Mouse (Mus musculus) limb, embryonic 15.5 days (tissue): Measurements from ENCODE around the gene Morc1. TPM values are rescaled to one million over a fixed set of nuclear protein-coding genes. Genes with fewer than 3 reads are reported as not detected.

Experiments used
- ATAC-seq: fragments of 200-750 bp; cut with Nextera tagmentation; 2 replicates; pipeline ENCODE4 v1.8.0; 2017; ENCODE audit warnings: low read depth, moderate TSS enrichment; ENCODE audit not compliant: insufficient number of reproducible peaks, low FRiP score, low TSS enrichment
- H3K27ac ChIP-seq: fragments of 300-500 bp; sonication (generic); 2 replicates; pipeline ENCODE4 v1.5.1; 2015; ENCODE audit warnings: moderate library complexity, mild to moderate bottlenecking, inconsistent platforms
- H3K27me3 ChIP-seq: fragments of 300-500 bp; sonication (generic); 2 replicates; pipeline ENCODE4 v1.6.1; 2015; ENCODE audit warnings: inconsistent platforms
- H3K36me3 ChIP-seq: fragments of 300-500 bp; sonication (generic); 2 replicates; pipeline ENCODE4 v1.6.1; 2015; ENCODE audit warnings: inconsistent platforms
- H3K4me1 ChIP-seq: fragments of 300-500 bp; sonication (generic); 2 replicates; pipeline ENCODE4 v1.6.1; 2015; ENCODE audit warnings: inconsistent platforms
- H3K4me2 ChIP-seq: fragments of 300-500 bp; sonication (generic); 2 replicates; pipeline ENCODE4 v1.6.1; 2015; ENCODE audit warnings: mild to moderate bottlenecking, inconsistent platforms
- H3K4me3 ChIP-seq: fragments of 300-500 bp; sonication (generic); 2 replicates; pipeline ENCODE4 v1.5.1; 2015; ENCODE audit warnings: mild to moderate bottlenecking, inconsistent platforms
- H3K9ac ChIP-seq: fragments of 300-500 bp; sonication (generic); 2 replicates; pipeline ENCODE4 v1.6.1; 2015; ENCODE audit warnings: inconsistent platforms
- H3K9me3 ChIP-seq: fragments of 300-500 bp; sonication (generic); 2 replicates; pipeline ENCODE4 v1.6.1; 2016; ENCODE audit warnings: inconsistent platforms
- WGBS: fragments of 180-500 bp; shearing (Covaris S2); methylation state at CpG from one replicate; pipeline ENCODE4 v1.1.7; 2015; 5-methylcytosine and 5-hydroxymethylcytosine counted together
- polyA plus RNA-seq: library from polyadenylated mRNA; unstranded; fragments of >200 nt; fragmentation: Nextera tagmentation; extraction: Ambion mirVana; gene quantifications from 2 replicates; pipeline ENCODE4 v1.2.1, GENCODE M21; 2015

Gene Morc1
- polyA plus RNA-seq, 1 experiment from 2014 or later: 0.18 TPM

- WGBS: 76% methylated on average over 3 of the region's 3 CpGs
- ATAC-seq: no peak
- Histone ChIP-seq H3K27ac (no peak overlapping the region), H3K4me3 (no peak overlapping the region), H3K4me2 (no peak overlapping the region), H3K27me3 (no peaks in the 10 kb centered on the region), H3K9me3 (no peaks in the 10 kb centered on the region), H3K36me3 (no peaks in the 10 kb centered on the region), H3K4me1 (no peaks in the 10 kb centered on the region), H3K9ac (no peak overlapping the region)
Measured at GRCm38 (mm10) chr16:48608224-48608623, 177.2 kb downstream of the Morc1 start.

GRCm38 (mm10) chr16:48610866-48611265 is 179.8 kb downstream of the Morc1 start:
- no peaks in the 10 kb centered on the region for H3K27me3 ChIP-seq
- no peak overlapping the region for H3K4me3 ChIP-seq
- ATAC-seq: no peak
- H3K9ac ChIP-seq: no peak overlapping the region
- no peaks in the 10 kb centered on the region for H3K36me3 ChIP-seq
- H3K4me2 ChIP-seq: no peak overlapping the region
- 53% methylated on average over 1 of the region's 1 CpGs for WGBS
- no peaks in the 10 kb centered on the region for H3K9me3 ChIP-seq
- no peaks in the 10 kb centered on the region for H3K4me1 ChIP-seq
- H3K27ac ChIP-seq: no peak overlapping the region

DNA sequence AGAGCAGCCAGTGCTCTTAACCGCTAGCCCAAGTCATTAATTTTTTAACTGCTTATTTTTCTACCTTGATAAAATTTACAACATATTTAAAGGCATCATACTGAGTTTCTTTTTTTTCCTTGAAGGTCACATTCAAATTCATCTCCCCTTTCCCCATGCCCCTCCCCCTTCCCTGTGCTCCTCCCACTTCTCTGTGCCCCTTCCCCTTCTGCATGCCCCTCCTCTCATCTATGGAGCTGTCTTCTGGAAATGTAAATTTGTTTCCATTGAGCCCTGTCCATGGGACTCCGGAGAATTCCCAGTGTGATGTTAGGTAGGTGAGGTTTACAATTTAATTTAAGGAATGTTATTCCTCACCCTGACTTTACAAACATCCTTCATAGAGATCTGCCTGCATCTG is 180.4 kb downstream of the Morc1 start:
- H3K27ac ChIP-seq: no peak overlapping the region
- 80% methylated on average over 2 of the region's 2 CpGs for WGBS
- H3K4me1 ChIP-seq: no peaks in the 10 kb centered on the region
- H3K9ac ChIP-seq: no peak overlapping the region
- H3K27me3 ChIP-seq: no peaks in the 10 kb centered on the region
- H3K4me2 ChIP-seq: no peak overlapping the region
- H3K9me3 ChIP-seq: no peaks in the 10 kb centered on the region
- H3K36me3 ChIP-seq: no peaks in the 10 kb centered on the region
- no peak for ATAC-seq
- H3K4me3 ChIP-seq: no peak overlapping the region

GRCm38 (mm10) chr16:48613783-48614182 is 182.7 kb downstream of the Morc1 start:
- 24% methylated on average over 1 of the region's 1 CpGs for WGBS
- Histone ChIP-seq H3K4me3 (no peak overlapping the region), H3K4me1 (no peaks in the 10 kb centered on the region), H3K27ac (no peak overlapping the region), H3K36me3 (no peaks in the 10 kb centered on the region), H3K27me3 (no peaks in the 10 kb centered on the region), H3K9ac (no peak overlapping the region), H3K4me2 (no peak overlapping the region), H3K9me3 (no peaks in the 10 kb centered on the region)
- no peak for ATAC-seq

- Histone ChIP-seq H3K27me3 (no peaks in the 10 kb centered on the region), H3K27ac (no peak overlapping the region), H3K9ac (no peak overlapping the region), H3K4me3 (no peak overlapping the region), H3K4me2 (no peak overlapping the region), H3K9me3 (no peaks in the 10 kb centered on the region), H3K4me1 (no peaks in the 10 kb centered on the region), H3K36me3 (no peaks in the 10 kb centered on the region)
- WGBS: 28% methylated on average over 8 of the region's 8 CpGs
- ATAC-seq: no peak
Measured at GRCm38 (mm10) chr16:48620510-48620909, 189.5 kb downstream of the Morc1 start.

DNA sequence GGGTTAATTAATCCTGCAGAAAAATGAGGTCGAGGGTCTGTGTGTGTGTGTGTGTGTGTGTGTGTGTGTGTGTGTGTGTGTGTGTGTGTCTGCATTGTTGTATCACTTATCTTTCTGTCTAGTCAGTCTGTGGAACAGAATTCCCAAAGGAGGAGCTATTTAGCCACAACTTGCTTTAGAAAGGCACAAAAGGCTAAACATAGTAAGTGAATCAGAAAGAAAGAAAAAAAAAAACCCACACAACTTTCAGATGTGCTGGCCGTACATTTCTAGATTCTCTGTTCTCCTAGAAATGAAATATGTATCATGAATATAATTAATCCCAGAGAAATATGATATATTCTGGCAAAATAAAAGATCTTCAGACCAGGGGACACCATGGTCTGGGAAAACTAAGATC is 190.0 kb downstream of the Morc1 start:
- Histone ChIP-seq H3K4me3 (no peak overlapping the region), H3K4me1 (no peaks in the 10 kb centered on the region)
- 11% methylated on average over 2 of the region's 2 CpGs for WGBS

DNA sequence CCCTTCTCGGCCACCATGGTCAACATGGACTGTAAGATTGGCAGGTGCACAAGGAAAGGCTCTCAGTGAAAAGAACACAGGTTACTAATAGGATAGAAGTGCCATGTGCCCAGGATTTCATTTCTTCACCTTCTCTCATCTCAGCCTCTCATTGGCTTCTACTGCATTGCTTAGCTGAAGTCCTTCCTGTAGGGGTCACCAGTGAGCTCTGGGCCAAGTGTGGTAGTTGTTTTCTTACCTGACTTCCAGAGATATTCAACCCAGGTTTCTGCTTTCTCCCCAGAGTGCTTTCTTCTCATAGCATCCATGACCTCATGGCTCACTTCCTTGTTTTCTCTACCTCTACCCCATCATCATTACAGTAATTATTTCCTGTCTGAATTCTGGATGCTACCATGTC is 192.4 kb downstream of the Morc1 start:
- no peaks in the 10 kb centered on the region for H3K27me3 ChIP-seq
- H3K9ac ChIP-seq: no peak overlapping the region
- no peak for ATAC-seq
- H3K4me2 ChIP-seq: no peak overlapping the region
- H3K9me3 ChIP-seq: no peaks in the 10 kb centered on the region
- H3K36me3 ChIP-seq: no peaks in the 10 kb centered on the region
- WGBS: 87% methylated on average over 1 of the region's 1 CpGs
- no peaks in the 10 kb centered on the region for H3K4me1 ChIP-seq
- H3K27ac ChIP-seq: no peak overlapping the region
- no peak overlapping the region for H3K4me3 ChIP-seq

More for the DNA sequence above, 190.0 kb downstream of the Morc1 start:
- H3K27me3 ChIP-seq: no peaks in the 10 kb centered on the region
- no peaks in the 10 kb centered on the region for H3K9me3 ChIP-seq
- H3K9ac ChIP-seq: no peak overlapping the region
- H3K27ac ChIP-seq: no peak overlapping the region
- H3K4me2 ChIP-seq: no peak overlapping the region
- no peaks in the 10 kb centered on the region for H3K36me3 ChIP-seq
- no peak for ATAC-seq

GRCm38 (mm10) chr16:48626186-48626585 is 195.1 kb downstream of the Morc1 start:
- H3K36me3 ChIP-seq: no peaks in the 10 kb centered on the region
- 54% methylated on average over 3 of the region's 3 CpGs for WGBS

DNA sequence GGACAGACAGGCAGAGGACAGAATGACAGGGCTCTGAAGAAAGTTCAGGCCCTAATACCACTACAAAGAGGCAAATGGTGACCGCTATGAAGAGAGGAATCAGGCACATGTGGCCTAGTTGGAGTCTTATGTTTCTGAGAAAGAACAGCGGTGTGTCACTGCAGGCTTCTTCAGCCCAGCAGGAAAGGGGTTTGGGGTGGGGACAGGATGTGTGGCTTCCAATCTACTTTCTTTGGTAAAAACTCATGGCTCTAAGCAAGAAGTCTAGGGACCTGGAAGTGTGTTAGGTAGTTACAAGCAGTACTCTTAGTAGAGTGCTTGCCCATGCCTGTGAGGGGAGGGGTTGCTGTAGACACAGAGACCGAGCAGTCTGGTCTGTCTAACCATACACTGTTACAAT is 196.3 kb downstream of the Morc1 start:
- H3K27me3 ChIP-seq: no peaks in the 10 kb centered on the region
- no peaks in the 10 kb centered on the region for H3K4me1 ChIP-seq
- H3K9ac ChIP-seq: no peak overlapping the region
- no peak for ATAC-seq
- H3K9me3 ChIP-seq: no peaks in the 10 kb centered on the region
- H3K4me2 ChIP-seq: no peak overlapping the region
- WGBS: 89% methylated on average over 3 of the region's 3 CpGs
- H3K4me3 ChIP-seq: no peak overlapping the region
- no peaks in the 10 kb centered on the region for H3K36me3 ChIP-seq
- no peak overlapping the region for H3K27ac ChIP-seq

More at GRCm38 (mm10) chr16:48626186-48626585, 195.1 kb downstream of the Morc1 start:
- ATAC-seq: no peak
- no peak overlapping the region for H3K4me3 ChIP-seq
- no peaks in the 10 kb centered on the region for H3K9me3 ChIP-seq
- H3K4me2 ChIP-seq: no peak overlapping the region
- H3K9ac ChIP-seq: no peak overlapping the region
- H3K27me3 ChIP-seq: no peaks in the 10 kb centered on the region
- no peaks in the 10 kb centered on the region for H3K4me1 ChIP-seq
- H3K27ac ChIP-seq: no peak overlapping the region

GRCm38 (mm10) chr16:48629710-48630109 is 198.7 kb downstream of the Morc1 start:
- no peaks in the 10 kb centered on the region for H3K36me3 ChIP-seq
- WGBS: 53% methylated on average over 5 of the region's 5 CpGs

DNA sequence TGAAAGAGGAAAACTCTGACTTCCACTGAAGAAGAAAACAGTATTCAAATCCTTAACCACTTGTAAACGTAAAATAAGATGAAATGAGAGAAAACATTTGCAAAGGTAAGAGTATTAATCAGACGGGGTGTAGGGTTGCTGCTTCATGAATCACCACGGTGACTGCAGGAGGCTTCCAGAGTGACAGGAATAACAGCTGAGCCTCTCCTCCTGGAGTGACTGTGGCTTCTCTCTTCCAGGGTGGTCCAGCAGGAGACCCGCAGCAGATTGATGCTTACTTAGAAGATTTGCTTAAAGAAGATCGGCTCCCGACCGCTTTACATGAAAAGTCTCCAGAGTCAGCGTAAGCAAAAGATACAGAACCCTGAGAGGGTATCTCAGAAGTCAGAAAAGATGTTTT is 199.4 kb downstream of the Morc1 start:
- H3K4me2 ChIP-seq: no peak overlapping the region
- WGBS: 38% methylated on average over 8 of the region's 8 CpGs
- H3K9ac ChIP-seq: no peak overlapping the region
- no peaks in the 10 kb centered on the region for H3K4me1 ChIP-seq
- no peaks in the 10 kb centered on the region for H3K9me3 ChIP-seq
- no peaks in the 10 kb centered on the region for H3K36me3 ChIP-seq
- no peaks in the 10 kb centered on the region for H3K27me3 ChIP-seq
- no peak overlapping the region for H3K4me3 ChIP-seq
- ATAC-seq: no peak
- H3K27ac ChIP-seq: no peak overlapping the region

More at GRCm38 (mm10) chr16:48629710-48630109, 198.7 kb downstream of the Morc1 start:
- Histone ChIP-seq H3K4me3 (no peak overlapping the region), H3K4me1 (no peaks in the 10 kb centered on the region), H3K9ac (no peak overlapping the region), H3K4me2 (no peak overlapping the region), H3K9me3 (no peaks in the 10 kb centered on the region), H3K27me3 (no peaks in the 10 kb centered on the region), H3K27ac (no peak overlapping the region)
- ATAC-seq: no peak

- no peak overlapping the region for H3K4me3 ChIP-seq
- no peak overlapping the region for H3K4me2 ChIP-seq
- no peaks in the 10 kb centered on the region for H3K27me3 ChIP-seq
- no peak overlapping the region for H3K27ac ChIP-seq
- no peaks in the 10 kb centered on the region for H3K36me3 ChIP-seq
- no peak for ATAC-seq
- 89% methylated on average over 6 of the region's 6 CpGs for WGBS
- H3K9me3 ChIP-seq: no peaks in the 10 kb centered on the region
- H3K9ac ChIP-seq: no peak overlapping the region
- H3K4me1 ChIP-seq: no peaks in the 10 kb centered on the region
Measured at GRCm38 (mm10) chr16:48632351-48632750, 201.3 kb downstream of the Morc1 start.

- Histone ChIP-seq H3K9me3 (no peaks in the 10 kb centered on the region), H3K36me3 (no peaks in the 10 kb centered on the region), H3K4me3 (no peak overlapping the region), H3K27me3 (no peaks in the 10 kb centered on the region), H3K4me2 (no peak overlapping the region), H3K4me1 (no peaks in the 10 kb centered on the region), H3K27ac (no peak overlapping the region), H3K9ac (no peak overlapping the region)
- no peak for ATAC-seq
- 71% methylated on average over 2 of the region's 2 CpGs for WGBS
Measured at GRCm38 (mm10) chr16:48646246-48646645, 215.2 kb downstream of the Morc1 start.
